Mouse (Mus musculus) G1E (cell line): ENCODE data around the gene Gabbr2. TPM values are rescaled to one million over a fixed set of nuclear protein-coding genes. Genes with fewer than 3 reads are reported as not detected.

Experiments
- ATAC-seq: 2 replicates; pipeline ENCODE4 v1.8.0; 2016; ENCODE audit warnings: mild to moderate bottlenecking; ENCODE audit not compliant: insufficient number of reproducible peaks, poor library complexity, low FRiP score, severe bottlenecking; ENCODE audit errors: extremely low read depth
- DNase-seq: peaks from one replicate; pipeline ENCODE4 v3.0.0; 2012; ENCODE audit warnings: low spot score
- H3K27me3 ChIP-seq: 2 replicates; pipeline ENCODE4 v1.6.1; 2012; ENCODE audit warnings: mild to moderate bottlenecking, low read length, inconsistent platforms; ENCODE audit not compliant: insufficient read depth
- H3K36me3 ChIP-seq: replicated peaks from 2 replicates; pipeline ENCODE3; 2012; ENCODE audit warnings: mild to moderate bottlenecking, inconsistent platforms
- H3K4me1 ChIP-seq: 2 replicates; pipeline ENCODE4 v1.6.1; 2012; ENCODE audit warnings: low read depth, low read length, inconsistent platforms, mixed read lengths; ENCODE audit not compliant: insufficient read depth
- H3K4me3 ChIP-seq: 2 replicates; pipeline ENCODE4 v1.5.1; 2012; ENCODE audit warnings: low read depth, mild to moderate bottlenecking, inconsistent platforms, low read length, moderate library complexity, mixed read lengths
- H3K9me3 ChIP-seq: replicated peaks from 2 replicates; pipeline ENCODE4 v1.6.1; 2012; ENCODE audit warnings: inconsistent platforms
- CTCF ChIP-seq: IDR thresholded peaks from 2 replicates; pipeline ENCODE4 v1.5.1; 2012; ENCODE audit warnings: low read depth, low read length, inconsistent platforms, mixed read lengths
- GATA1 ChIP-seq: IDR thresholded peaks from 2 replicates; pipeline ENCODE4 v1.6.1; 2012; ENCODE audit warnings: borderline replicate concordance, low read length, inconsistent platforms, mixed read lengths
- GATA2 ChIP-seq: IDR thresholded peaks from 2 replicates; pipeline ENCODE4 v1.6.1; 2012; ENCODE audit warnings: low read depth, low read length, inconsistent platforms, borderline replicate concordance
- POLR2AphosphoS5 ChIP-seq: IDR thresholded peaks from 2 replicates; pipeline ENCODE4 v1.6.1; 2012; ENCODE audit warnings: low read depth, low read length, inconsistent platforms; ENCODE audit not compliant: insufficient replicate concordance
- TAL1 ChIP-seq: conservative IDR thresholded peaks from 2 replicates; pipeline ENCODE4 v1.6.1; 2012; ENCODE audit warnings: low read depth, low read length, inconsistent platforms, mixed read lengths
- polyA plus RNA-seq: library from polyadenylated mRNA; stranded (reverse); fragments of >175 nt; gene quantifications from 2 replicates; pipeline ENCODE4 v1.2.3, GENCODE M21; 2012
- total RNA-seq, 2 experiments: library from RNA; stranded (forward) in 1 of 2; stranded (reverse) in 1 of 2; fragments of 200-1000 nt in 1 of 2; fragments of >200 nt in 1 of 2; fragmentation: Nextera tagmentation in 1 of 2; gene quantifications; 2 replicates each; pipeline ENCODE4 v1.2.3; 2014 to 2017

Gabbr2 gene
- total and polyA plus RNA-seq, 3 experiments: 0.05 TPM; not detected in 2

- TF ChIP-seq GATA2 (no peak), CTCF (no peak), TAL1 (no peak), POLR2AphosphoS5 (no peak), GATA1 (no peak)
- Histone ChIP-seq H3K27me3 (peaks cover 3% of the 10 kb centered on the region; the same call in 1 of the 2 replicates), H3K4me3 (no peak overlapping the region), H3K9me3 (peaks cover 2% of the 10 kb centered on the region; the same call in 1 of the 2 replicates), H3K4me1 (no peaks in the 10 kb centered on the region), H3K36me3 (no peaks in the 10 kb centered on the region)
- DNase-seq (no peak), ATAC-seq (no peak)
Observed at GRCm38 (mm10) chr4:46688213-46688832, 303.4 kb downstream of the Gabbr2 start.

- Histone ChIP-seq H3K9me3 (no peaks in the 10 kb centered on the region), H3K36me3 (no peaks in the 10 kb centered on the region), H3K4me3 (no peak overlapping the region), H3K27me3 (0 out of 2 replicates have a peak, but pooled peaks cover 4% of the 10 kb centered on the region), H3K4me1 (no peaks in the 10 kb centered on the region)
- no peak for ATAC-seq
- TF ChIP-seq TAL1 (no peak), POLR2AphosphoS5 (no peak), CTCF (no peak), GATA2 (no peak), GATA1 (no peak)
- no peak for DNase-seq
Observed at GRCm38 (mm10) chr4:46684160-46684559, 307.5 kb downstream of the Gabbr2 start.

- no peak overlapping the region; the same call in 1 of the 2 replicates for H3K4me3 ChIP-seq
- DNase-seq: no peak
- no peak for TF ChIP-seq POLR2AphosphoS5
- no peak for TF ChIP-seq TAL1
- TF ChIP-seq CTCF: no peak
Observed at GRCm38 (mm10) chr4:46676646-46677045, 315.0 kb downstream of the Gabbr2 start.

GRCm38 (mm10) chr4:46675992-46676391 lies 315.7 kb downstream of the Gabbr2 start:
- no peak for TF ChIP-seq TAL1
- TF ChIP-seq CTCF: no peak
- TF ChIP-seq GATA2: no peak
- TF ChIP-seq POLR2AphosphoS5: no peak
- TF ChIP-seq GATA1: no peak
- Histone ChIP-seq H3K9me3 (peaks cover 3% of the 10 kb centered on the region), H3K27me3 (peaks cover 24% of the 10 kb centered on the region), H3K4me1 (peaks cover 5% of the 10 kb centered on the region; the same call in 1 of the 2 replicates), H3K36me3 (no peaks in the 10 kb centered on the region), H3K4me3 (no peak overlapping the region)
- DNase-seq (no peak), ATAC-seq (no peak)

More at GRCm38 (mm10) chr4:46676646-46677045, 315.0 kb downstream of the Gabbr2 start:
- Histone ChIP-seq H3K36me3 (no peaks in the 10 kb centered on the region), H3K9me3 (peaks cover 3% of the 10 kb centered on the region), H3K27me3 (peaks cover 24% of the 10 kb centered on the region), H3K4me1 (peaks cover 5% of the 10 kb centered on the region; the same call in 1 of the 2 replicates)
- ATAC-seq: no peak

- ATAC-seq: no peak
- H3K9me3 ChIP-seq: peaks cover 3% of the 10 kb centered on the region
- peaks cover 25% of the 10 kb centered on the region for H3K27me3 ChIP-seq
- no peak for DNase-seq
- H3K36me3 ChIP-seq: no peaks in the 10 kb centered on the region
- H3K4me1 ChIP-seq: peaks cover 5% of the 10 kb centered on the region; the same call in 1 of the 2 replicates
- no peak for TF ChIP-seq POLR2AphosphoS5
- no peak for TF ChIP-seq TAL1
- no peak for TF ChIP-seq GATA1
- TF ChIP-seq GATA2: no peak
- H3K4me3 ChIP-seq: no peak overlapping the region
Observed at GRCm38 (mm10) chr4:46675272-46675785, 316.3 kb downstream of the Gabbr2 start.

- Histone ChIP-seq H3K4me1 (peaks cover 9% of the 10 kb centered on the region), H3K36me3 (no peaks in the 10 kb centered on the region), H3K9me3 (peaks cover 3% of the 10 kb centered on the region), H3K27me3 (peaks cover 31% of the 10 kb centered on the region), H3K4me3 (no peak overlapping the region)
- no peak for TF ChIP-seq CTCF
- TF ChIP-seq GATA2: no peak
- no peak for TF ChIP-seq TAL1
- no peak for TF ChIP-seq POLR2AphosphoS5
- no peak for TF ChIP-seq GATA1
- no peak for DNase-seq
- no peak for ATAC-seq
Observed at GRCm38 (mm10) chr4:46668620-46669019, 323.1 kb downstream of the Gabbr2 start.
